Mouse (Mus musculus) lung, postnatal 0 days (tissue): ENCODE measurements around the gene Pias3.

Experiments used
- CTCF ChIP-seq: IDR thresholded peaks from 2 replicates; pipeline ENCODE4 v1.5.1; 2016; ENCODE audit warnings: antibody characterized with exemption, mild to moderate bottlenecking
- EP300 ChIP-seq: IDR thresholded peaks from 2 replicates; pipeline ENCODE4 v1.6.1; 2016; ENCODE audit warnings: antibody characterized with exemption, mild to moderate bottlenecking, control low read depth

DNA sequence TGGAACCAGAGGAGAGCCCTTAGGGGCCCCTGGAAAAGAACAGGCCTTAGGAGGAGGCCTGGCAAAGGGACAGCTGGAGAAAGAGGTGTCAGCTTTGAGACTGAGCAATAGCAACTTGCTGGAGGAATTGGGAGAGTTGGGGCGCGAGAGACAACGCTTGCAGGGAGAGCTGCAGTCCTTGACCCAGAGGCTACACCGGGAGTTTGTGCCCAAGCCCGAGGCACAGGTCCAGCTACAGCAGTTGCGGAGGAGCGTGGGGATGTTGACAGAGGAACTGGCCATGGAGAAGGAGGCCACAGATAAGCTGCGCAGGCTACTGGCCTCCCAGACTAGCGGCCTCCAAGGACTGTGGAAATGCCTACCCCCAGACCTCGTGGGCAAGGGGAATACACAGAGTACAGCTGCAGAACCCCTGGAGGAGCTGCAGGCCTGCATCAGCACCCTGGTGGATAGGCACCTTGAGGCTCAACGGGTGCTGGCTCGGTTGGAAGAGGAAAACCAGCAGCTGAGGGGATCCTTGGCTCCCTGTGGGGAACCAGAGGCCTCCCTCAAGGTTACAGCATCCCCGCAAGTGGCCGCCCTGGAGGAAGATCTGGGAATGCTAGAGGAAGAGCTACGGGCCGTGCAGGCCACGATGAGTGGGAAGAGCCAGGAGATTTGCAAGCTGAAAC lies 11.9 kb upstream of the Pias3 start:
- no peak for TF ChIP-seq CTCF
- TF ChIP-seq EP300 = no peak
